Mouse (Mus musculus): ENCODE data around the gene Fpgs. TPM values are rescaled to one million over a fixed set of nuclear protein-coding genes. Genes with fewer than 3 reads are reported as not detected.

Gene Fpgs
- polyA plus RNA-seq, 1 experiment from 2014 or later: 30.1 TPM

- no peak overlapping the region for H3K9ac ChIP-seq
- H3K9me3 ChIP-seq: no peaks in the 10 kb centered on the region
- H3K4me2 ChIP-seq (replicated peaks): no peak overlapping the region
- no peak overlapping the region for H3K27ac ChIP-seq
- H3K27me3 ChIP-seq (replicated peaks): no peaks in the 10 kb centered on the region
- peaks cover 28% of the 10 kb centered on the region for H3K4me1 ChIP-seq (replicated peaks)
- ATAC-seq: peak; percentile 13; the same call in 1 of the 2 replicates
- WGBS: 29% methylated on average over 5 of the region's 5 CpGs
- peaks cover 30% of the 10 kb centered on the region for H3K36me3 ChIP-seq
- H3K4me3 ChIP-seq (replicated peaks): no peak overlapping the region
These were observed 14.5 kb downstream of the Fpgs start for GRCm38 (mm10) chr2:32689420-32689819.

DNA sequence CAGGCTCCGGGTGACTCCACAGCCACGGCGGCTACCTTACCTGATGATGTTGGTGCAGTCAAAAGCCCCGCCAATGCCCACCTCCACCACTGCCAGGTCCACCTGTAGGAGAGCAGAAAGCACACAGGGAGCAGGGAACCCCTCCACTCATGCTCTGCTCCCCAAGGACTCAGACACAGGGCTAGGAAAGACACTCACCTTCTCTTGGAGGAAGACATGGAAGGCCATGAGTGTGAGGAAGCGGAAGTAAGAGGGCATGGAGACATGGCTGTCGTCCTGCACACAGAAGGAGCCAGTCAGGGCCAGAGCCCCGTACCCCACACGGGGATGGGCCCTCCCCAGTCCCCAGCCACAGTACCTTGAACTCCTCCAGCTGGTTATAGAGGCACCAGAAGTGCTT is 16.4 kb downstream of the Fpgs start:
- H3K4me2 ChIP-seq (replicated peaks): no peak overlapping the region
- peaks cover 22% of the 10 kb centered on the region for H3K4me1 ChIP-seq (replicated peaks)
- H3K9me3 ChIP-seq: no peaks in the 10 kb centered on the region
- WGBS: 89% methylated on average over 8 of the region's 8 CpGs
- H3K36me3 ChIP-seq: peaks cover 44% of the 10 kb centered on the region
- ATAC-seq: no peak
- no peak overlapping the region for H3K4me3 ChIP-seq (replicated peaks)
- H3K9ac ChIP-seq: no peak overlapping the region
- H3K27ac ChIP-seq: no peak overlapping the region
- H3K27me3 ChIP-seq (replicated peaks): no peaks in the 10 kb centered on the region

GRCm38 (mm10) chr2:32686640-32687039 is 17.3 kb downstream of the Fpgs start:
- peaks cover 23% of the 10 kb centered on the region for H3K4me1 ChIP-seq (replicated peaks)
- H3K27me3 ChIP-seq (replicated peaks): no peaks in the 10 kb centered on the region
- peaks cover 44% of the 10 kb centered on the region for H3K36me3 ChIP-seq
- H3K4me2 ChIP-seq (replicated peaks): no peak overlapping the region
- 90% methylated on average over 6 of the region's 6 CpGs for whole genome bisulfite sequencing
- no peak overlapping the region for H3K27ac ChIP-seq
- H3K9me3 ChIP-seq: no peaks in the 10 kb centered on the region
- no peak for ATAC-seq
- H3K9ac ChIP-seq: no peak overlapping the region
- H3K4me3 ChIP-seq (replicated peaks): no peak overlapping the region

DNA sequence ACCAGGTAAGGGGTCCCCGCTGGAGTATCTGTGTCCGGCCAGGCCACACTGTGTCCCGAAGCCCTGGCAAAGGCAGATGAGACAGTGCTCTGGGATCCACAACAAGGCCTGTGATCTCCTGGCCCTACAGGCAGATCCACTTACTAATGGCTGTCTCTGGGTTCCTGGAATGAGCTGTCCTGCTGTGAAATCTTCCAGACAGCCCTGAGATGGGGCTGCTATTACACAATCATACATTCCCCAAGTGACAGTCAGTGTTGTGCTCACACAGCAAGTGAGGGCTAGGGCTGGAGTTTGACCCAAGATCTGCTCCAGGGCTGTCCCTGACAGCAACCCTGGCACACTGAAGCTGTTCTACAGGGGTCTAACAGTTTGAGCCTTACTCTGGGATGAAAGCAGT is 18.1 kb downstream of the Fpgs start:
- no peak for ATAC-seq
- peaks cover 26% of the 10 kb centered on the region for H3K4me1 ChIP-seq (replicated peaks)

GRCm38 (mm10) chr2:32684681-32685428 is 19.1 kb downstream of the Fpgs start:
- no peaks in the 10 kb centered on the region for H3K27me3 ChIP-seq (replicated peaks)
- H3K9me3 ChIP-seq: no peaks in the 10 kb centered on the region
- peaks cover 30% of the 10 kb centered on the region for H3K4me1 ChIP-seq (replicated peaks)
- no peak overlapping the region for H3K4me2 ChIP-seq (replicated peaks)
- no peak overlapping the region for H3K4me3 ChIP-seq (replicated peaks)
- no peak for ATAC-seq
- 89% methylated on average over 15 of the region's 15 CpGs for WGBS
- H3K9ac ChIP-seq: no peak overlapping the region
- H3K36me3 ChIP-seq: peaks cover 44% of the 10 kb centered on the region
- H3K27ac ChIP-seq: no peak overlapping the region

More for the DNA sequence above, 18.1 kb downstream of the Fpgs start:
- Histone ChIP-seq H3K4me2 (replicated peaks) (no peak overlapping the region), H3K36me3 (peaks cover 44% of the 10 kb centered on the region), H3K27me3 (replicated peaks) (no peaks in the 10 kb centered on the region), H3K9ac (no peak overlapping the region), H3K4me3 (replicated peaks) (no peak overlapping the region), H3K27ac (no peak overlapping the region; the same call in 1 of the 2 replicates), H3K9me3 (no peaks in the 10 kb centered on the region)
- 80% methylated on average over 3 of the region's 3 CpGs for WGBS

GRCm38 (mm10) chr2:32683701-32684100 is 20.2 kb downstream of the Fpgs start:
- Histone ChIP-seq H3K9me3 (no peaks in the 10 kb centered on the region), H3K4me1 (replicated peaks) (peaks cover 28% of the 10 kb centered on the region), H3K27me3 (replicated peaks) (no peaks in the 10 kb centered on the region), H3K9ac (no peak overlapping the region), H3K4me3 (replicated peaks) (no peak overlapping the region), H3K4me2 (replicated peaks) (no peak overlapping the region), H3K27ac (no peak overlapping the region), H3K36me3 (peaks cover 44% of the 10 kb centered on the region)
- ATAC-seq: no peak
- 88% methylated on average over 10 of the region's 10 CpGs for WGBS

DNA sequence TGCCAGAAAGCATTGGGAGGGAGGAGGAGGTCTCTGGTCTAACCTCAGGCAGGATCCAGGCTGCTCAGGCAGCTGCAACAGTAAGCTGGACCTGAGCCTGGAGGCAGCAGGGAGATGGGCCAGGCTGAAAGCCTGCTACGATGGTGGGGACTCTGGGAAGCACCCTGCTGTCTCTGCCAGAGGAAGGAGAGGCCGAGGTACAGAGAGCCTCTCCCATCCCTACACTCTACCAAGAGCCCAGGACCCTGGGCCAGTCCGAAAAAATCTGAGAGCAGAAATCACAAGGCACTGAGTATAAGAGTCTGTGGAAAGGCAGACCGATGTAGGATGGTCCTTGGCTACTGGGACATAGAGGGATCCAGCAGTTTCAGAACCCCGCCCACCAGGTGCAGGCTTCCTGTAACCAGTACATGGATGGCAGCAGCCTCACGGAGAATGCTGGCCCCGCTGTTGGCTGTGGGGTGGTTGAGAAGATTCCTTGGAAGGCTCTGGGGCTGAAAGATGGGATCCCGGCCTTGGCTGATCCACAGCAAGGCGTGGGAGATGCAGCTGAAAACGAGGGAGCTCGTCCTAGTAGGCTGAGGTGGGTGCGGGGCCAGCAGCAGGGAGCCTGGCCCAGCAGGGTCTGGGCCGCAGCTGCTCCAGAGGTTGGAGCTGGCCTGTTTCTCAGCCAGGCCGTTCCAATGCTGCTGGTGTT is 21.1 kb downstream of the Fpgs start:
- H3K36me3 ChIP-seq: peaks cover 43% of the 10 kb centered on the region

DNA sequence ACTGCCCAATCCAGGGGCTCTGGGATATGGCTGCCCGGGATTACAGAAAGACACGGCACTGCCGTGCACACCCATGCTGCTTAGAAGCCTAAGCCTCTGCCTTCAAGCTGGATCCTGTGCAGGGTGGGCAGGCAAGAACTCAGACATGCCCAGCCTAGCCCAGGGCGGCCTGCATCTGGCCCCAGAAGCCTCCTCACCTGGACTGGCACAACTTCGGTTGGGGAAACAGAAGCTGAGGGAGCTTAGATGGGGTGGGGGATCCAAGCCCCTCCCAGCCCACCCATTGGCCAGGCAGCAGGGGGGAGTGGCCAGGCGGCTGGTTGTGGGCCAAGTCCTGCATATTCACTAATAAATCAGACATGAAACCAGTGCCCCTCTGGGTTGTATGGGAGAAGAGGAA is 22.2 kb downstream of the Fpgs start:
- Histone ChIP-seq H3K4me3 (replicated peaks) (no peak overlapping the region), H3K36me3 (peaks cover 34% of the 10 kb centered on the region), H3K4me1 (replicated peaks) (peaks cover 28% of the 10 kb centered on the region), H3K9ac (no peak overlapping the region), H3K27me3 (replicated peaks) (no peaks in the 10 kb centered on the region), H3K27ac (peak overlapping the region; percentile 79), H3K9me3 (no peaks in the 10 kb centered on the region), H3K4me2 (replicated peaks) (no peak overlapping the region)
- 59% methylated on average over 6 of the region's 6 CpGs for WGBS
- ATAC-seq: peak; percentile 12; the same call in 1 of the 2 replicates

More for the DNA sequence above, 21.1 kb downstream of the Fpgs start:
- ATAC-seq: no peak
- Histone ChIP-seq H3K27me3 (replicated peaks) (no peaks in the 10 kb centered on the region), H3K4me2 (replicated peaks) (no peak overlapping the region), H3K27ac (peak overlapping the region; percentile 29; the same call in 1 of the 2 replicates), H3K4me3 (replicated peaks) (no peak overlapping the region), H3K9ac (no peak overlapping the region), H3K9me3 (no peaks in the 10 kb centered on the region), H3K4me1 (replicated peaks) (peaks cover 28% of the 10 kb centered on the region)
- 76% methylated on average over 14 of the region's 14 CpGs for WGBS

DNA sequence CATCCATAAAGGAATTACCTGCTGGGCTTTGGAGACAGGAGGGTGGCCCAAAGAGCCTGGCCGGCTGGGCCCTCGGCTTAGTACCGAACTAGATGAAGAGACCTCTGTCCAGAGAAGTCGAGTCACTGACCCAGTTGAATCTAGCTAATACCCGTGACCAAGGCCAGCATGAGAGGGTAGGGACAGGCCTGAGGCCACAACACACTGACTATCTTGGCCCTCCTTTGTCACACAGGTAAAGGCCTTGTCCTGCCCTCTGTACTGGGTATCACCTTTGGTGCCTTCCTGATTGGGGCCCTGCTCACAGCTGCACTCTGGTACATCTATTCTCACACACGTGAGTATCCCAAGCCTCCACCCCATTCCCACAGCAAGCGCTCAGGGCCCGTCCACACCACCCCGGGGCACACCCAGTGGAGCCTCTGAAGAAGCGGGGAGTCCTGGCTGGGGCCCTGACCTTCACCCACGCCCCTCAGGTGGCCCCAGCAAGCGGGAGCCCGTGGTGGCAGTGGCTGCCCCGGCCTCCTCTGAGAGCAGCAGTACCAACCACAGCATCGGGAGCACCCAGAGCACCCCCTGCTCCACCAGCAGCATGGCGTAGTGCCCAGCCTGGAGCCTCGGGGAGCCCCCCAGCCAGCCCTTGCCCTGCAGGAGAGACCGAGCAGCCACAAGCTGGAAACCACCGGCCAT is 22.8 kb downstream of the Fpgs start:
- Histone ChIP-seq H3K4me3 (replicated peaks) (no peak overlapping the region), H3K36me3 (peaks cover 28% of the 10 kb centered on the region), H3K9me3 (no peaks in the 10 kb centered on the region), H3K4me2 (replicated peaks) (no peak overlapping the region), H3K9ac (no peak overlapping the region), H3K27ac (peak overlapping the region; percentile 79), H3K27me3 (replicated peaks) (no peaks in the 10 kb centered on the region), H3K4me1 (replicated peaks) (peaks cover 28% of the 10 kb centered on the region)
- WGBS: 77% methylated on average over 19 of the region's 19 CpGs
- ATAC-seq: peak; percentile 58

- H3K4me3 ChIP-seq (replicated peaks): no peak overlapping the region
- no peaks in the 10 kb centered on the region for H3K9me3 ChIP-seq
- WGBS: 27% methylated on average over 7 of the region's 7 CpGs
- peaks cover 28% of the 10 kb centered on the region for H3K4me1 ChIP-seq (replicated peaks)
- peak; percentile 60 for ATAC-seq
- no peak overlapping the region for H3K4me2 ChIP-seq (replicated peaks)
- no peaks in the 10 kb centered on the region for H3K27me3 ChIP-seq (replicated peaks)
- peak overlapping the region; percentile 1; the same call in 1 of the 2 replicates for H3K9ac ChIP-seq
- H3K36me3 ChIP-seq: peaks cover 20% of the 10 kb centered on the region; the same call in 1 of the 2 replicates
- peak overlapping the region; percentile 79 for H3K27ac ChIP-seq
These were observed 23.9 kb downstream of the Fpgs start for GRCm38 (mm10) chr2:32680051-32680451.

GRCm38 (mm10) chr2:32677683-32678082 is 26.3 kb downstream of the Fpgs start:
- Histone ChIP-seq H3K4me1 (replicated peaks) (peaks cover 27% of the 10 kb centered on the region), H3K9me3 (no peaks in the 10 kb centered on the region), H3K27ac (no peak overlapping the region), H3K9ac (no peak overlapping the region), H3K4me3 (replicated peaks) (no peak overlapping the region), H3K27me3 (replicated peaks) (no peaks in the 10 kb centered on the region), H3K4me2 (replicated peaks) (no peak overlapping the region), H3K36me3 (0 out of 2 replicates have a peak, but pooled peaks cover under 1% of the 10 kb centered on the region)
- no peak for ATAC-seq
- WGBS: 85% methylated on average over 7 of the region's 7 CpGs

- Histone ChIP-seq H3K36me3 (no peaks in the 10 kb centered on the region), H3K27me3 (replicated peaks) (no peaks in the 10 kb centered on the region), H3K4me1 (replicated peaks) (peaks cover 20% of the 10 kb centered on the region), H3K9ac (no peak overlapping the region), H3K4me2 (replicated peaks) (no peak overlapping the region), H3K4me3 (replicated peaks) (no peak overlapping the region), H3K27ac (no peak overlapping the region), H3K9me3 (no peaks in the 10 kb centered on the region)
- WGBS: 88% methylated on average over 3 of the region's 3 CpGs
- no peak for ATAC-seq
These were observed 27.1 kb downstream of the Fpgs start for GRCm38 (mm10) chr2:32676821-32677220.
